Mouse (Mus musculus): ENCODE measurements around the gene Ppp3cb.
"Not testable (repeated sequence)": the region's sequence is repeated elsewhere in the genome, so short reads cannot be mapped to it uniquely, and the experiment has no call there.

The Ppp3cb gene

GRCm38 (mm10) chr14:20546415-20546814 lies at the start of gene Ppp3cb:
TSS of gene Ppp3cb (minus strand) at chr14:20546573.
- DNase-seq (ENCODE audit: low read depth, low spot score), result peak; percentile 98

GRCm38 (mm10) chr14:20595781-20596180 lies 49.4 kb upstream of the Ppp3cb start:
- peak; percentile 90 for DNase-seq (ENCODE audit: low read depth, low spot score)

- no peak for DNase-seq (ENCODE audit: low read depth, low spot score)
These were observed 41.1 kb upstream of the Ppp3cb start for GRCm38 (mm10) chr14:20587458-20587857.

- no peak for DNase-seq (ENCODE audit: low read depth, low spot score)
These were observed 32.5 kb upstream of the Ppp3cb start for GRCm38 (mm10) chr14:20578822-20579407.

DNA sequence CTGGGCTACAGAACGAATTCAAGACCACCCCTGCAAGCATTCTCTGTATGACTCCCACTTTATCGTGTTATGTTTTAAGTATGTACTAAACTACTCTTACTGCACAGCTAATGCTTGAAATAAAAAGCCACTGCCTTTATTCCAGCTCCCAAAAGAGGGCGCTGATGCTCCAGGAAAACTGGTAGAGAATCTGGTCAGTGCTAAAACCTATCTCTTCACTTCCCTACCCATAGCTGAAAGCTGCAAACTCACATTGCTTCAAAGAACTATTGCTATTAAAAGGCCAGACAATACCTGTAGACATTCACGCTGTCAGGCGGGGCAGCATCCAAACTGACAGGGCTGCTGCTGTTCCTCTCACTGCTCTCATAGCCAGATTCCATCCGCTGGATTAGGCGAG lies 29.8 kb upstream of the Ppp3cb start:
- DNase-seq (ENCODE audit: low read depth, low spot score), result peak; percentile 86

DNA sequence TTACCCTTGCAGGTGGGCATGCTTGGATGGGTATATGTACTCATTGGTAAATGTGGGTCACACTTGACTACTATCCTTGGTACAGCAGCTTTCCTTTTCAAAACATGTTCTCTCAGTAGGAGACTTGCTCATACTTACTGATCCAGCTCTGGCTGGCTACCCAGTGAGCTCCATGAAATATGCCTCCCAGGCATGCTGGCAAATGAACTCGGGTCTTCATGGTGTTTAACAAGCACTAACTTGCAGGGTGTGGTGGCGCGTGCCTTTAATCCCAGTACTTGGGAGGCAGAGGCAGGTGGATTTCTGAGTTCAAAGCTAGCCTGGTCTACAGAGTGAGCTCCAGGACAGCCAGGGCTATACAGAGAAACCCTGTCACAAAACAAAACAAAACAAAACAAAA lies 26.8 kb upstream of the Ppp3cb start:
- not testable (repeated sequence) for DNase-seq (ENCODE audit: low read depth, low spot score)

DNA sequence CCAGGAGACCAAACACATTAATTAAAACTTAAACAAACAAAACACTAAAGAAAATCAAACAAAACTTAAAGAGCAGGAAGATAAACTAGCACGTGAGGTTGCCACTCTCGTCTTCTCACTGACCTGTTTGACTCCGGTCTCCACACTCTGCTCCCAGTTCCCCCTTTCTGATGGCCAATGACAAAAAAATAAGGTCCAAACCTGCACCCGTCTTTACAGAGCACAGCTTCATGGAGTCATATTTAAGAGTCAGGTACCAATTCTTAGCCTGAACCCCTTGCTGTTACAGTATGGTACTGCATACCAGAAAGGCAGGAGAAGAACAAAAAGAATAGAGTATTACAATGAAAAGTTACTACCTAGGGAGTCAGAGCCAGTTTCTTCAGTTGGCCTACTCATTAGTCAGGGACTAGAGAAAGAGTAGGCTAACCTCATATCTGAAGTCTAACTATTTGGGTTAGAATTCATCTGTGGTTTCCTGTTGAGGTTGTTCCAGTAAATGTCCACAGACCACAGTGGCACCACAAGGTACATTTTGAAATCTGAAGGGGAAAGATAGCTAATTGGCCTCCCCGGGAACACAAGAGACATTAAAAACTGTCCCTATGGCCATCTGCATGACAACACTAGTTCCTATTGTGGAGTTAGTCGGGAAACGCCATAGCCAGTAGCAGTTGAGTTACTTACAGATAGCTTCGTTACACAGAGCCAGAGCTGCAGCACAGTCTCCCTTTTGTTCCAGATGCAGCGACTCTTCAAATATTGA lies 19.1 kb upstream of the Ppp3cb start:
- no peak for DNase-seq (ENCODE audit: low read depth, low spot score)

- DNase-seq (ENCODE audit: low read depth, low spot score), result no peak
These were observed 18.3 kb upstream of the Ppp3cb start for GRCm38 (mm10) chr14:20564692-20565091.

GRCm38 (mm10) chr14:20561897-20562296 lies 15.5 kb upstream of the Ppp3cb start:
- DNase-seq (ENCODE audit: low read depth, low spot score), result no peak

DNA sequence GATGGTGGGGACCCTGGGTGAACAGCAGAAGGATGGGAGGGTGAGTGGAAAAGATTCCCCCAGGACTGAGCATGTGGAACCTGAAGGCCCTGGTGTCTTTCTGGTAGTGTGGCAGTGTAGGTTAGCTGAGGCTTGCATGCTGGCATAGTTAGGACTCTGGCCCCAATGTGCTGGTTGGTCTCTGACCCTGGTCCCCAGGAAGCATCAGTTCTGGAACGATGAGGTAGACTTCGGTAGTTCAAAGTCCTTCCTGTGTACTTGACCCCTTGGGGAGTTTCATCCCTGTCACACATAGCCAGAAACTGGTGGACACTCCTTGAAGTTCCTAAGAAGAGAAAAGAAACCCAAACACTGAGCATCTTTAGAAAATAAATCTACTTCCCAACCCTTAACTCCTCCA lies 3.8 kb upstream of the Ppp3cb start:
- no peak for DNase-seq (ENCODE audit: low read depth, low spot score)

DNA sequence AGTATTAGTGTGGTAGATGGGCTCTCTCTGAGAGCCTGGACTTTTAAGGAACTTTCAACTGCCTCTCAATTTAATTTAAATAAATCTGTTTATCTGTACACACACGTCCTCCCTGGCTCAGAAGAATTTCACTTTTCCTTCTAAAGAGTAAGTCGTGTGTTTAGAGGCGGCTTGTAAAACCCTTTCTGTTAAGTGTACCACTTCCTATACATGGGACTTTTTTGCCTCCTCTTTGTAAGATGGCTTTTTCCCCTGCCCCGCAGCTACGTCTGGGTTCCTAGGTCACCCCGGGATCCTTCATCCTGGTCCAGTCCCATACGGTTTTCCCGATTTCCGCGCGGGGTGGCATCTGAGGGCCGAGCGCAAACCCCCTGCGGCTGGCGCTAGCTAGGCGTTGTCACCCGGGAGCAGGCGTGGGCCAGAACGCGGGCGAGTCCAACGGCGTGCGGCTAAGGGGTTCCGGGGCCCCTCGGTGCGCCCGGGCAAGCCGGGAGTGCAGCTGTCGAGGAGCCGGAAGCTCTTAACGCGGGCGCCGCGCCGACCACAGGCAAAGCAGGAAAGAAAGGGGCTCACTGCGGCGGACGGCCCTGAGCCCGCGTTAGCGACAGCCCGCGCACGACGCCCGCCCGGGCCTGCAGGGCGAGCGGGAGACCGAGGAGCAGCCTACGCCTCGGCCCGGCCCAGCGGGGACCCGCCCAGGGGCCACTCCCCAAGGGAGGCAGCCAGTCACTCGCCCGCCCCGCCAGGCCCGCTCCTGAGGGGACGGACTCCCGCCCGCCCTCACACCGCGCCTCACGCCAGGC lies 643 bp downstream of the Ppp3cb start:
- peak; percentile 87 for DNase-seq (ENCODE audit: low read depth, low spot score)

DNA sequence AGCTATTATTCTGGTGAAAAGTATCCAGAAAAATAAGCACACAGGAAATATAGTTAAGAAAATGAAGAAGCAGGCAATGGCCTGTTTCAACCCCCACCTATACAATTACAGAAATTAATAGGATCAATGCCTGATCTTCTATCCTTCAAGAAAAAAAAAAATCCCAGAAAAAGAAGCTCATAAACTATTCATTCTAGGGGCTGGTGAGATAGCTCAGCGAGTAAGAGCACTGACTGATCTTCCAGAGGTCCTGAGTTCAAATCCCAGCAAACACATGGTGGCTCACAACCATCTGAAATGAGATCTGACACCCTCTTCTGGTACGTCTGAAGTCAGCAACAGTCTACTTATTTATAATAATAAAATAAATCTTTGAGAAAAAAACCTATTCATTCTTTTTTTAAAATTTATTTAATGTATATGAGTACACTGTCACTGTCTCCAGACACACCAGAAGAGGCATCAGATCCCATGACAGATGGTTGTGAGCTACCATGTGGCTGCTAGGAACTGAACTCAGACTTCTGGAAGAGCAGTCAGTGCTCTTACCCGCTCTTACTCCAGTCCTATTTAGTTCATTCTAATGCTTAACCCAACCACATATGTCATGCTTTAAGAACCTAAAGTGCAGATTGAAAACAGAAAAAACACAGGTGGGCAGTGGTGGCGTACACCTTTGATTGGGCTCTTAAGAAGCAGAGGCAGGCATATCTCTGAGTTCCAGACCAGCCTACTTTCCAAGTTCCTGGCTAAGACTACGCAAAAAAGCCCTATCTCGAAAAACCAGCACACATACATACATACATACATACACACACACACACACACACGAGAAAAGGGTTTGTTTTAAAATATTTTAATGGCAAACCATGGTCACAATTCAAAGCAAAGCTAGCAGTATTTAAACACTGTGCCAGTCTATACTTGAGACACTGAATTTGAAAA lies 1.6 kb downstream of the Ppp3cb start:
- peak; percentile 28 for DNase-seq (ENCODE audit: low read depth, low spot score)

GRCm38 (mm10) chr14:20529643-20530042 lies 16.7 kb downstream of the Ppp3cb start:
- no peak for DNase-seq (ENCODE audit: low read depth, low spot score)

GRCm38 (mm10) chr14:20520179-20520578 lies 26.2 kb downstream of the Ppp3cb start:
- peak; percentile 63 for DNase-seq (ENCODE audit: low read depth, low spot score)

- peak; percentile 48 for DNase-seq (ENCODE audit: low read depth, low spot score)
These were observed 37.9 kb downstream of the Ppp3cb start for GRCm38 (mm10) chr14:20508424-20508823.

DNA sequence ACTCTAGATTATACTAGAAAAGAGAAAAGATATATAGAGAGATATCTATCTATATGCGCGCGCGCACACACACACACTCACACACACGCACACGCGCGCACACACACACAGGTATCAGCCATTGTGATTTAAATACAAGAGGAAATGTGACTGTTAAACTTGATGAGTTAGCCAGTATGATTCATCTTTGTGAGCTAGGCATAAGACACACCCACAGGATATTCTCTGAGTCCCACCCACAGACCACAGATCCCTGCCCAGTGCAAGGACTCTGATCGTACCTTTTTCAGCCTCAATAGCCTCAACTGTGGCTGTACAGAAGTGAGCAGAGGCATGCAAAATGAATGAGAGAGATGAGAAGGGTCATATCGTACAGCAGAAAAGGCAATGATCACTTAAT lies 43.4 kb downstream of the Ppp3cb start:
- DNase-seq (ENCODE audit: low read depth, low spot score), result peak; percentile 23

- DNase-seq (ENCODE audit: low read depth, low spot score), result peak; percentile 83
These were observed 46.4 kb downstream of the Ppp3cb start for GRCm38 (mm10) chr14:20499982-20500381.

- no peak for DNase-seq (ENCODE audit: low read depth, low spot score)
These were observed 49.8 kb downstream of the Ppp3cb start, which contains the start of gene Mss51 for GRCm38 (mm10) chr14:20496603-20497002. TSS of gene Mss51 (minus strand) at chr14:20496901.

GRCm38 (mm10) chr14:20486031-20486430 lies 60.3 kb downstream of the Ppp3cb start:
- no peak for DNase-seq (ENCODE audit: low read depth, low spot score)

DNA sequence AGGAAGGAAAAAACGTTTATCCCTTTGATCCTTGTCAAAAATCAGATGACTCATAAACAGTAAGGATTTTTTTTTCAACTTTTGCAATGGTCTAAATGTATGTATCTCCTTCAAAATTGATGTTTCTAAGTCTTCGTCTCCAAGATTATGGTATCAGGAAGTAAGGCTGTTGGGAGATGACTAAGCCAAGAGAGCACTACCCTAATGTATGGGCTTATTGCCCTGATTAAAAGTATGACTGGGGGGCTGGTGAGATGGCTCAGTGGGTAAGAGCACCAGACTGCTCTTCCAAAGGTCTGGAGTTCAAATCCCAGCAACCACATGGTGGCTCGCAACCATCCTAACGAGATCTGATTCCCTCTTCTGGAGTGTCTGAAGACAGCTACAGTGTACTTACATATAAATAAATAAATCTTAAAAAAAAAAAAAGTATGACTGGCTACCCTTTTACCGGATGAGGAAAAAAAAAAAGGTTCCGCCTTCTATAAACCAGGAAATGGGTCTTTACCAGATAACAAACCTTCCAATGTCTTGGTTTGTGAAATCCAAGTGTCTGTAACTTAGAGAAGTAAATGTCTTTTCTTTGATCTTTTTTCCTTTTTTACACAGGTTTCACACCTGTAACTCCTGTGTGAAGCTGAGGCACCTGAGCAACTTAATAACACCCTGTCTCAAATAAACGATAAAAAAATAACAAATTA lies 64.2 kb downstream of the Ppp3cb start:
- no peak for DNase-seq (ENCODE audit: low read depth, low spot score)

- DNase-seq (ENCODE audit: low read depth, low spot score), result no peak
These were observed 65.2 kb downstream of the Ppp3cb start for GRCm38 (mm10) chr14:20481211-20481610.
